Mouse (Mus musculus): ENCODE results near the gene Nhlh2.

- TF ChIP-seq CTCF (IDR thresholded peaks at IDR 0.05; ENCODE audit: low read depth, low read length) (no peak), POLR2A (IDR thresholded peaks at IDR 0.05; ENCODE audit: borderline replicate concordance, low read depth, low read length) (no peak)
These were observed 24.2 kb upstream of the Nhlh2 start for GRCm38 (mm10) chr3:101985634-101986033.

All from bone marrow macrophage, adult 2 months (primary cell).